12 mouse cellular contexts compared by ENCODE assay signal in genomic region chr1:128141039-128141438, GRCm38 (mm10). TPM values are rescaled to one million over a fixed set of nuclear protein-coding genes. Genes with fewer than 3 reads are reported as not detected.
A peak's percentile ranks its signal among the peaks of the same experiment; 100 is the strongest.
DNase-seq lines count a peak whose midpoint lies in the region; ATAC-seq lines count a peak whose summit lies in the region.
"Had no signal": no experiment of that assay in that cellular context is flagged by ENCODE, and none has a peak within 500 bp of the region (broad histone marks: within the 10 kb centered on the region; RNA-seq: fewer than 3 reads in every experiment).

No protein-coding gene starts in this region.

- peak; percentile 51 for DNase-seq in hindbrain, embryonic 14.5 days (ENCODE audit: low spot score)
- no peak for DNase-seq in midbrain, embryonic 11.5 days (ENCODE audit: low spot score, missing footprints)
- DNase-seq in adipocyte (ENCODE audit: low spot score): peak; percentile 42
- no peak for DNase-seq in urinary bladder, adult 18-20 months (ENCODE audit: low spot score in 2 of 2)
- no peak for DNase-seq in kidney, adult 11 months
- DNase-seq: lung, postnatal 36 days had no signal

- ATAC-seq in hindbrain, embryonic 14.5 days (ENCODE audit: low FRiP score): no peak; the same call in 1 of the 2 replicates
- no peak for ATAC-seq in hindbrain, embryonic 12.5 days (ENCODE audit: low FRiP score)
- ATAC-seq in midbrain, embryonic 16.5 days: peak; percentile 73; the same call in 1 of the 2 replicates
- no peak for ATAC-seq in midbrain, embryonic 11.5 days (ENCODE audit: low FRiP score)
- ATAC-seq: forebrain, embryonic 15.5 days; intestine, embryonic 15.5 days had no signal

- H3K27ac ChIP-seq in hindbrain, embryonic 14.5 days: no peak overlapping the region
- H3K27ac ChIP-seq in hindbrain, embryonic 12.5 days: no peak overlapping the region
- H3K27ac ChIP-seq in midbrain, embryonic 16.5 days (ENCODE audit: low read length): no peak overlapping the region
- no peak overlapping the region for H3K27ac ChIP-seq in midbrain, embryonic 11.5 days (ENCODE audit: low read depth, low read length)
- H3K27ac ChIP-seq: forebrain, embryonic 15.5 days; heart, embryonic 13.5 days; intestine, embryonic 15.5 days; neural tube, embryonic 12.5 days had no signal

- H3K9ac ChIP-seq in hindbrain, embryonic 14.5 days: no peak overlapping the region
- no peak overlapping the region for H3K9ac ChIP-seq in hindbrain, embryonic 12.5 days
- no peak overlapping the region for H3K9ac ChIP-seq in midbrain, embryonic 16.5 days (ENCODE audit: low read depth, low read length)
- H3K9ac ChIP-seq in midbrain, embryonic 11.5 days (ENCODE audit: low read length): no peak overlapping the region
- H3K9ac ChIP-seq: forebrain, embryonic 15.5 days; heart, embryonic 13.5 days; intestine, embryonic 15.5 days; neural tube, embryonic 12.5 days had no signal

- H3K4me3 ChIP-seq in hindbrain, embryonic 14.5 days (replicated peaks; ENCODE audit: low read length): no peak overlapping the region
- H3K4me3 ChIP-seq in hindbrain, embryonic 12.5 days: no peak overlapping the region
- no peak overlapping the region for H3K4me3 ChIP-seq in midbrain, embryonic 16.5 days (ENCODE audit: low read depth, low read length)
- H3K4me3 ChIP-seq in midbrain, embryonic 11.5 days (ENCODE audit: low read depth, low read length): no peak overlapping the region
- H3K4me3 ChIP-seq: forebrain, embryonic 15.5 days; heart, embryonic 13.5 days; intestine, embryonic 15.5 days; neural tube, embryonic 12.5 days had no signal

- H3K27me3 ChIP-seq in hindbrain, embryonic 14.5 days (ENCODE audit: control insufficient read depth, insufficient read depth, low read length): no peaks in the 10 kb centered on the region
- no peaks in the 10 kb centered on the region for H3K27me3 ChIP-seq in hindbrain, embryonic 12.5 days
- no peaks in the 10 kb centered on the region for H3K27me3 ChIP-seq in midbrain, embryonic 16.5 days (ENCODE audit: control insufficient read depth, insufficient read depth, low read depth, low read length)
- H3K27me3 ChIP-seq in midbrain, embryonic 11.5 days (ENCODE audit: control insufficient read depth, insufficient read depth, low read length): no peaks in the 10 kb centered on the region
- H3K27me3 ChIP-seq: forebrain, embryonic 15.5 days; heart, embryonic 13.5 days; intestine, embryonic 15.5 days; neural tube, embryonic 12.5 days had no signal

- no peaks in the 10 kb centered on the region for H3K9me3 ChIP-seq in hindbrain, embryonic 14.5 days (ENCODE audit: control insufficient read depth, low read length)
- no peaks in the 10 kb centered on the region for H3K9me3 ChIP-seq in hindbrain, embryonic 12.5 days (replicated peaks)
- no peaks in the 10 kb centered on the region for H3K9me3 ChIP-seq in midbrain, embryonic 16.5 days (replicated peaks; ENCODE audit: control insufficient read depth, low read length, poor library complexity, severe bottlenecking)
- no peaks in the 10 kb centered on the region for H3K9me3 ChIP-seq in midbrain, embryonic 11.5 days (ENCODE audit: control insufficient read depth, low read length)
- H3K9me3 ChIP-seq: forebrain, embryonic 15.5 days; heart, embryonic 13.5 days; intestine, embryonic 15.5 days; neural tube, embryonic 12.5 days had no signal

- no peaks in the 10 kb centered on the region for H3K4me1 ChIP-seq in hindbrain, embryonic 14.5 days (replicated peaks; ENCODE audit: control insufficient read depth, insufficient read depth, low read length)
- no peaks in the 10 kb centered on the region for H3K4me1 ChIP-seq in hindbrain, embryonic 12.5 days
- no peaks in the 10 kb centered on the region for H3K4me1 ChIP-seq in midbrain, embryonic 16.5 days (ENCODE audit: control insufficient read depth, insufficient read depth, low read length)
- H3K4me1 ChIP-seq in midbrain, embryonic 11.5 days (ENCODE audit: control insufficient read depth, insufficient read depth, low read length): peaks cover 4% of the 10 kb centered on the region
- H3K4me1 ChIP-seq: intestine, embryonic 15.5 days; neural tube, embryonic 12.5 days had no signal

- no peak overlapping the region for H3K4me2 ChIP-seq in hindbrain, embryonic 14.5 days (replicated peaks)
- H3K4me2 ChIP-seq in hindbrain, embryonic 12.5 days (replicated peaks): no peak overlapping the region
- H3K4me2 ChIP-seq in midbrain, embryonic 16.5 days (ENCODE audit: low read length): no peak overlapping the region
- H3K4me2 ChIP-seq in midbrain, embryonic 11.5 days: no peak overlapping the region
- H3K4me2 ChIP-seq: forebrain, embryonic 15.5 days; heart, embryonic 13.5 days; intestine, embryonic 15.5 days; neural tube, embryonic 12.5 days had no signal

- no peaks in the 10 kb centered on the region for H3K36me3 ChIP-seq in hindbrain, embryonic 14.5 days (replicated peaks; ENCODE audit: control insufficient read depth, insufficient read depth)
- H3K36me3 ChIP-seq in hindbrain, embryonic 12.5 days: no peaks in the 10 kb centered on the region
- H3K36me3 ChIP-seq in midbrain, embryonic 16.5 days (ENCODE audit: control insufficient read depth, insufficient read depth, low read length): no peaks in the 10 kb centered on the region
- H3K36me3 ChIP-seq in midbrain, embryonic 11.5 days (ENCODE audit: control insufficient read depth, insufficient read depth, low read length): no peaks in the 10 kb centered on the region
- H3K36me3 ChIP-seq: forebrain, embryonic 15.5 days; heart, embryonic 13.5 days; intestine, embryonic 15.5 days; neural tube, embryonic 12.5 days had no signal

RNA-seq across cellular contexts. Expression of gene R3hdm1, which starts 37.9 kb away (rescaled TPM):
- polyA plus RNA-seq in hindbrain, embryonic 14.5 days (2014; fragmentation: Nextera tagmentation; extraction: Ambion mirVana): 87.3 and 87.7 TPM in 2 replicates
- polyA plus RNA-seq in hindbrain, embryonic 12.5 days (2016; fragmentation: Nextera tagmentation; extraction: Ambion mirVana): 97.1 and 102 TPM in 2 replicates
- polyA plus RNA-seq in midbrain, embryonic 16.5 days (2015; fragmentation: Nextera tagmentation; extraction: Ambion mirVana): 84.1 and 89.1 TPM in 2 replicates
- polyA plus RNA-seq in midbrain, embryonic 11.5 days (2014; fragmentation: Nextera tagmentation; extraction: Ambion mirVana): 96.9 and 97.1 TPM in 2 replicates

RNA-seq across cellular contexts. Expression of gene Zranb3, which starts 38.2 kb away (rescaled TPM):
- polyA plus RNA-seq in hindbrain, embryonic 14.5 days (2014; fragmentation: Nextera tagmentation; extraction: Ambion mirVana): 3.6 and 5.0 TPM in 2 replicates
- 9.2 TPM in 2 replicates for polyA plus RNA-seq in hindbrain, embryonic 12.5 days (2016; fragmentation: Nextera tagmentation; extraction: Ambion mirVana)
- 2.6 and 3.4 TPM in 2 replicates for polyA plus RNA-seq in midbrain, embryonic 16.5 days (2015; fragmentation: Nextera tagmentation; extraction: Ambion mirVana)
- 14.0 and 15.2 TPM in 2 replicates for polyA plus RNA-seq in midbrain, embryonic 11.5 days (2014; fragmentation: Nextera tagmentation; extraction: Ambion mirVana)

Comparison
In these comparisons a context has a peak if more than half of its experiments do, and no peak if none do; other contexts are left out.
1. DNase-seq: peak in hindbrain, embryonic 14.5 days (single experiment) and adipocyte (single experiment); none in midbrain, embryonic 11.5 days (single experiment), urinary bladder, adult 18-20 months (0 of 2) and kidney, adult 11 months (single experiment).